In genomic region chr8:120598579-120598978, GRCm38 (mm10) we compare ENCODE assay signal across 9 mouse cellular contexts. TPM values are rescaled to one million over a fixed set of nuclear protein-coding genes. Genes with fewer than 3 reads are reported as not detected.
DNase-seq lines count a peak whose midpoint lies in the region; ATAC-seq lines count a peak whose summit lies in the region.
"Had no signal": no experiment of that assay in that cellular context is flagged by ENCODE, and none has a peak within 500 bp of the region (broad histone marks: within the 10 kb centered on the region; RNA-seq: fewer than 3 reads in every experiment).

No protein-coding gene starts in this region.

- no peak overlapping the region for H3K4me3 ChIP-seq in embryonic facial prominence, embryonic 11.5 days (ENCODE audit: low read depth, low read length)
- no peak overlapping the region for H3K4me3 ChIP-seq in stomach, embryonic 14.5 days (ENCODE audit: low read depth, low read length)
- H3K4me3 ChIP-seq: liver, embryonic 15.5 days had no signal

- H3K4me1 ChIP-seq in embryonic facial prominence, embryonic 11.5 days (ENCODE audit: control insufficient read depth, insufficient read depth, low read length) = no peaks in the 10 kb centered on the region
- H3K4me1 ChIP-seq in stomach, embryonic 14.5 days (ENCODE audit: control insufficient read depth, insufficient read depth, low read length) = peaks cover 6% of the 10 kb centered on the region

- WGBS in embryonic facial prominence, embryonic 11.5 days = 28% methylated on average over 24 of the region's 24 CpGs
- WGBS in stomach, embryonic 14.5 days = 16% methylated on average over 24 of the region's 24 CpGs

- no peaks in the 10 kb centered on the region for H3K36me3 ChIP-seq in embryonic facial prominence, embryonic 11.5 days (replicated peaks; ENCODE audit: control insufficient read depth, insufficient read depth, low read depth, low read length)
- H3K36me3 ChIP-seq in stomach, embryonic 14.5 days (ENCODE audit: control insufficient read depth, insufficient read depth, low read length) = no peaks in the 10 kb centered on the region
- H3K36me3 ChIP-seq: liver, embryonic 15.5 days had no signal

- no peak for ATAC-seq in embryonic facial prominence, embryonic 11.5 days (replicated peaks; ENCODE audit: insufficient number of reproducible peaks, low FRiP score, low TSS enrichment, low read depth)
- no peak for ATAC-seq in stomach, embryonic 14.5 days (ENCODE audit: insufficient number of reproducible peaks, insufficient read depth, low FRiP score, low read depth)
- no peak for ATAC-seq in granulocyte monocyte progenitor cell, adult 5-6 weeks (replicated peaks; ENCODE audit: poor library complexity, severe bottlenecking)

- H3K27me3 ChIP-seq in embryonic facial prominence, embryonic 11.5 days (ENCODE audit: control insufficient read depth, insufficient read depth, low read length) = no peaks in the 10 kb centered on the region
- no peaks in the 10 kb centered on the region for H3K27me3 ChIP-seq in stomach, embryonic 14.5 days (ENCODE audit: control insufficient read depth, insufficient read depth, low read length)

- intact Hi-C loops in heart, postnatal 10 days (cut with DNase I) = loop anchor here (2.0 to 5.0 kb wide), 2 partner anchors 28 to 311 kb away; no protein-coding TSS in a partner anchor
- intact Hi-C loops in left cerebral cortex, postnatal 10 days (cut with DNase I) = loop anchor here (5.0 kb wide), 1 partner anchor 311 kb away; no protein-coding TSS in a partner anchor

- no peak overlapping the region for H3K9ac ChIP-seq in embryonic facial prominence, embryonic 11.5 days (replicated peaks; ENCODE audit: low read length)
- H3K9ac ChIP-seq in stomach, embryonic 14.5 days (replicated peaks; ENCODE audit: low read depth, low read length) = no peak overlapping the region
- H3K9ac ChIP-seq: liver, embryonic 15.5 days had no signal

- no peak overlapping the region for H3K4me2 ChIP-seq in embryonic facial prominence, embryonic 11.5 days (ENCODE audit: low read depth, low read length)
- H3K4me2 ChIP-seq in stomach, embryonic 14.5 days (replicated peaks; ENCODE audit: low read depth, low read length) = peak overlapping the region; percentile 45
- H3K4me2 ChIP-seq: liver, embryonic 15.5 days had no signal

- DNase-seq in lung, postnatal 10 days = peak; percentile 53
- no peak for DNase-seq in lung, adult 18-20 months
- DNase-seq in embryonic facial prominence, embryonic 11.5 days (ENCODE audit: low spot score) = peak; percentile 24
- peak; percentile 36 to 52 for DNase-seq in heart, postnatal 10 days
- DNase-seq in left cerebral cortex, postnatal 10 days (ENCODE audit: extremely low spot score in 1 of 2, low spot score in 2 of 2) = peak; percentile 84 to 87
- DNase-seq in urinary bladder, postnatal 4 days (ENCODE audit: low spot score in 2 of 2) = no peak

- H3K9me3 ChIP-seq in embryonic facial prominence, embryonic 11.5 days (replicated peaks; ENCODE audit: control insufficient read depth, low read length) = no peaks in the 10 kb centered on the region
- no peaks in the 10 kb centered on the region for H3K9me3 ChIP-seq in stomach, embryonic 14.5 days (ENCODE audit: control insufficient read depth, low read depth, low read length)
- H3K9me3 ChIP-seq: liver, embryonic 15.5 days had no signal

- no peak overlapping the region for H3K27ac ChIP-seq in embryonic facial prominence, embryonic 11.5 days (replicated peaks; ENCODE audit: low read depth, low read length)
- no peak overlapping the region for H3K27ac ChIP-seq in stomach, embryonic 14.5 days (ENCODE audit: low read length)
- H3K27ac ChIP-seq: liver, embryonic 15.5 days had no signal

RNA-seq across cellular contexts. Expression of gene Gins2, which starts 9.5 kb away (rescaled TPM):
- 127 and 132 TPM in 2 replicates for polyA plus RNA-seq in embryonic facial prominence, embryonic 11.5 days (2014; fragmentation: Nextera tagmentation; extraction: Ambion mirVana)
- total RNA-seq in heart, postnatal 10 days (2021) = 10 to 100 TPM; 14.6 to 15.2 TPM
- total RNA-seq in left cerebral cortex, postnatal 10 days (2021) = 1 to 10 TPM; 2.3 to 2.9 TPM
- 112 and 118 TPM in 2 replicates for polyA plus RNA-seq in stomach, embryonic 14.5 days (2014; fragmentation: Nextera tagmentation; extraction: Ambion mirVana)
- total RNA-seq in granulocyte monocyte progenitor cell, adult 5-6 weeks (2014; fragmentation: Nextera tagmentation) = 54.6 and 81.8 TPM in 2 replicates
- total RNA-seq in granulocyte monocyte progenitor cell, adult 5-6 weeks (2017) = 42.4 and 47.6 TPM in 2 replicates

RNA-seq across cellular contexts. Expression of gene 1190005I06Rik, which starts 48.9 kb away (rescaled TPM):
- 3.4 and 5.9 TPM in 2 replicates for polyA plus RNA-seq in embryonic facial prominence, embryonic 11.5 days (2014; fragmentation: Nextera tagmentation; extraction: Ambion mirVana)
- total RNA-seq in heart, postnatal 10 days (2021) = 1 to 10 TPM; 5.1 to 10.0 TPM
- total RNA-seq in left cerebral cortex, postnatal 10 days (2021) = 1 to 10 TPM; 5.2 to 7.1 TPM
- polyA plus RNA-seq in stomach, embryonic 14.5 days (2014; fragmentation: Nextera tagmentation; extraction: Ambion mirVana) = 3.6 and 5.0 TPM in 2 replicates
- total RNA-seq in granulocyte monocyte progenitor cell, adult 5-6 weeks (2014; fragmentation: Nextera tagmentation) = not detected in 2 replicates
- total RNA-seq in granulocyte monocyte progenitor cell, adult 5-6 weeks (2017) = 0.60 TPM in 1 of 2 replicates, not detected in the other

Comparison
In these comparisons a context has a peak if more than half of its experiments do, and no peak if none do; other contexts are left out.
1. DNase-seq: peak in lung, postnatal 10 days (single experiment), embryonic facial prominence, embryonic 11.5 days (single experiment), heart, postnatal 10 days (2 of 2) and left cerebral cortex, postnatal 10 days (2 of 2); none in lung, adult 18-20 months (0 of 2) and urinary bladder, postnatal 4 days (0 of 2).
2. RNA of gene Gins2, which starts 9.5 kb away (total RNA-seq): 42.4 to 81.8 TPM in granulocyte monocyte progenitor cell, adult 5-6 weeks and 14.6 to 15.2 TPM in heart, postnatal 10 days; 2.3 to 2.9 TPM in left cerebral cortex, postnatal 10 days; every median in the first group is over 4 times any median in the second.